Mouse (Mus musculus) heart, adult 9 months (tissue): ENCODE data around the gene Psma5.
"Not testable (repeated sequence)": the region's sequence is repeated elsewhere in the genome, so short reads cannot be mapped to it uniquely, and the experiment has no call there.

ENCODE experiments used
- DNase-seq, 2 experiments: peaks; one replicate each; pipeline ENCODE4 v3.0.0; 2022; ENCODE audit warnings: low spot score in 2 of 2

The Psma5 gene

GRCm38 (mm10) chr3:108256719-108257637, at the start of gene Psma5:
Gene Psma5 (plus strand): TSS chr3:108256926.
- DNase-seq, result peak; percentile 96 to 99

GRCm38 (mm10) chr3:108209001-108209400, 47.7 kb upstream of the Psma5 start:
- no peak for DNase-seq

DNA sequence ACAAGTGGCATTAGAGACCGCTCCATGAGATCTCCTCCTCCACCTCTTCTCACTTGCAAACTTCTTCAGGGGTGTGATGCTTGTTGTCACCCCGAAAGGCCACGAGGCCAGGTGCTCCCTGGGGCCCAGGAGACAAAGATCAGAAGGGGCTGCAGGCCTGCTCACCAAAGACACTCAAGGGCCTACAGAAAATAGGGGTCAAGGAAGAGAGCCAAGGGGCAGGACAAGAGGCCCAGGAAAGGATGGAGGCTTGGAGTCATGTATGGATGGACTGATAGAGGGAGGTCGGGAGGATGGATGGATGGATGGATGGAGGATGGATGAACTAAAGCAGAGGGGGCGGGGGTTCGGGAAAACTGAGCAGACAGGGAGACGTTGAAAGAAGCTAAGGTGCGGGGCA, 47.2 kb upstream of the Psma5 start:
- no peak for DNase-seq

GRCm38 (mm10) chr3:108209946-108210770, 46.6 kb upstream of the Psma5 start:
- DNase-seq, result peak; percentile 94 to 96

- no peak for DNase-seq
Measured at GRCm38 (mm10) chr3:108210771-108211139, 46.0 kb upstream of the Psma5 start, which contains the start of gene Atxn7l2. Gene Atxn7l2 (minus strand): TSS chr3:108210934.

GRCm38 (mm10) chr3:108211845-108212244, 44.9 kb upstream of the Psma5 start:
- no peak for DNase-seq

GRCm38 (mm10) chr3:108212406-108212805, 44.3 kb upstream of the Psma5 start:
- DNase-seq, result no peak

- DNase-seq, result no peak
Measured at GRCm38 (mm10) chr3:108214734-108215133, 42.0 kb upstream of the Psma5 start.

DNA sequence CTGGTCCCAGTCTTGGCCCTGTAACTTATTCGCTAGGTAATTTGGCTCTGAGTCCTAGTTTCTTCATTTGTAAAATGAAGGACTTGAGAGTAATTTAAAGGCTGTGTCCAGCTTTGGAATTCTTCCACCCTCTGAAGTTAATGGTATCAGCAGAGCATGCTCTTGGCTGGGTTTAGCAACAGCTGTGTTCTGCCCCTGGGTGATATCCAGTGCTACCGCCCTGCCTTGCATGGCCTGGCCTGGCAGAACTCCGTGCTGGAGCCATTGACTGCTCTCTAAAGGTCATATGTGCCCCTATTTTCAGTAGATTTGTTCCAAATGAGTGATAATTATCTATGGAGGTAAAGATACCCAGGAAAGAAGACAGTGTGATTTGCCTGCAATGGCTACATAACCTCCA, 36.1 kb upstream of the Psma5 start:
- DNase-seq, result no peak

DNA sequence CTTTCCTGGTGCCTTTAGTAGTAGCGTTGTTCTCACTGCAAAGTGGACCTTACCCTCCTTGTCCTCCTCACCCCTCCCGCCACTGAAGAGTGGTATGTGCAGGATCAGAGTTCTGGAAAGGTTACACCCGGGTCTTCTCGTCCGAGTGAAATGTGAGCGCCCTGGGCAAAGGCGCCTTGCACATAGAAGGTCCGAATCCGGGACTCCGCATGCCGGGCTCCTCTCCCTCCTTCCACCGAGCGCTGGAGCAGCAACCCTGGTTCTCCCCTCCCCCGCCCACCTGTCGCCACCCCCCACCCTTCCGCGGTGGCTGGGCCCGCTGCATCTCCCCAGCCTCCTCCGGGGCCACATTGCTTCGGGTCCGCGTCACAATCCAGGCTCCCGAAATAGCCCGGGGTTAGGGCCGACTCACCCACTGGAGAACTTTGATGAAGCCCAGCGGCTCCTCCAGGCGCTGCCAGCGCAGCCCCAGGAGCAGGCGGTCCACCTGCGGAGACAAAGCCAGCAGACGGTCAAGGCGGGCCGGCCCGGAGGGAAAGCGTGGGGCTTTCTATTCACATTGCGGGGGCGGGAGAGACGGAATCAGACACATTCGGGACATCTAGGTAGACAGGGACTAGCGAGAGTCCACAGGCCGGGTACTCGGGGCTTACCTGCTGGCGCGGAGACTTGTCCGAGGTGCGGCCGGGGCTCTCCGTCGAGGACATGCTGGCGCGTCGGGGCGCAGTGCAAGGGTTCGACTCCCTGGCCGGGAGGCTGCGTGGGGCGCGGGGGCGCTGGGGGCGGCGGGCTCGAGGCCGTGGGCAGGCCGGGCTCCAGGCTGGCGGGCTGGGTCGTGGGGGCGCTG, 30.8 kb upstream of the Psma5 start:
- DNase-seq, result no peak

- no peak for DNase-seq
Measured at GRCm38 (mm10) chr3:108226558-108227350, 30.0 kb upstream of the Psma5 start, which contains the start of gene Sypl2. Gene Sypl2 (minus strand): TSS chr3:108226648.

DNA sequence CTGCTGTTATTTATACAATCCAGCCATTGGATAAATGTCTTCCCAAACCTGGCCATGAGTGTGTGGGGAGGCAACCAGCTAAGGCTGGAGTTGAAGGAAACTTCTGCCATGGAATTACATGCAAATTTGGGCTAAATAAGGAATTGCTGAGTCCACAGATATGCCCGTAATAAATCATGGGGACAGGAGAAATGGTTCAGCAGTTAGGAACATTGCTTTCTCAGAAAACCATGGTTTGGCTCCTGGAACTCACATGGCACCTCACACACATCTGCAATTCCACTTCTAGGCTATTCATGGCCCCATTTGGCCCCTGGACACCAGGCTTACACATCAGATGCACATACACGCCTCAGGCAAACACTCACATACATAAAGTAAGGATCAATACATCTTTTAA, 29.2 kb upstream of the Psma5 start:
- DNase-seq, result no peak

DNA sequence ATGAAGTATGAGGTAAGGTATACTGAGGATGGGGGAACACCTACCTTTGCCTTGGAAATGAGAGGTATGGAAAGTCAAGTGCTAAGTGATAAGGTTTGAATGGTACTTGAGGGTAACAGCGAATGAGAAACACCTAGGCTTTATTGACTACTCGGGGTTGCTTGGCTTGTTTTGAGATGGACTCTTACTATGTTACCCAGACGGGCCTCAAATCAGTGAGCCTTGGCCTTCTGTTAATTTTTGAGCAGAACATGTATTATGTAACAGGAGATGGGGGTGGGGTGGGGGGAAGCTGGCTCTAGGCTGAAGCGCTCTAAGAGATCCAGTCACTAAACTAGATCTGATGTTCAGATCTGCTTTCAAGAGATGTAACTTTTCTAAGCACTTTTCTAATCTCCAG, 25.1 kb upstream of the Psma5 start:
- no peak for DNase-seq

DNA sequence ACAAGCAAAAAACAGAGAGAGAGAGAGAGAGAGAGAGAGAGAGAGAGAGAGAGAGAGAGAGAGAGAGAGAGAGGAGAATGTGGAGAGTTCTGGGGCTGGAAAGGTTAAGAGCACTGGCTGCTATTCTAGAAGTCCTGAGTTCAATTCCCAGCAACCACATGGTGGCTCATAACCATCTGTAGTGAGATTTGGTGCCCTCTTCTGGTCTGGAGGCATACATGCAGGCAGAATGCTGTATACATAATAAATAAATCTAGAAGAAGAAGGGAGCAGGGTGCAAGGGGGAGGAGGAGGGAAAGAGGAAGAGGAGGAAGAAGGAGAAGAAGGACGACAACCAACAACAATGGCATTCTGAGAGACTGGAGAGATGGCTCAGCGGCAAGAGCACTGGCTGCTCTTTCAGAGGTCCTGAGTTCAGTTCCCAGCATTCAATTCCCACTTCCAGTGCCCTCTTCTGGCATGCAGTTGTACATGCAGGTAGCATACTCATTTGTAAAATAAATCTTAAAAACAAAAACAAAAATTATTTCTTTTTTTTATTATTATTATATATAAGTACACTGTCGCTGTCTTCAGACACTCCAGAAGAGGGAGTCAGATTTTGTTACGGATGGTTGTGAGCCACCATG, 19.1 kb upstream of the Psma5 start:
- not testable (repeated sequence) for DNase-seq

- no peak for DNase-seq
Measured at GRCm38 (mm10) chr3:108241243-108241839, 15.4 kb upstream of the Psma5 start.

DNA sequence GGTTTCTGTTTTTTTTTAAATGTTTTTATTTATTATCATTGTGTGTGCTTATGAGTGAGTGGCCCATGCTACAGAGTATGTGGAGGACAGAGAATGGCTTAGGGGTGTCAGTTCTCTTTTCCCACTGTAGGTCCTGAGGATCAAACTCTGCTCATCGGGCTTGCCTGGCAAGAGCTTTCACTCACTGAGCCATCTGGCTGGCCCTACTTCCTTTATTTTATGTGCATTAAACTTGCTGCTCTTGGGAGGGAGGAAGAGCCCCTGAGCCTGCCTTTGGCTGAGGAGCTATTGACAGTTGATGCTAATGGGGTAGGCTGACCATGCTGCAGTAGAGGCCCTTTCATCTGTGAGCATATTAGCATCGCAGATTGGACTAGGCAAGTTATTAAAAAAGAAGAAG, 9.9 kb upstream of the Psma5 start:
- no peak for DNase-seq

DNA sequence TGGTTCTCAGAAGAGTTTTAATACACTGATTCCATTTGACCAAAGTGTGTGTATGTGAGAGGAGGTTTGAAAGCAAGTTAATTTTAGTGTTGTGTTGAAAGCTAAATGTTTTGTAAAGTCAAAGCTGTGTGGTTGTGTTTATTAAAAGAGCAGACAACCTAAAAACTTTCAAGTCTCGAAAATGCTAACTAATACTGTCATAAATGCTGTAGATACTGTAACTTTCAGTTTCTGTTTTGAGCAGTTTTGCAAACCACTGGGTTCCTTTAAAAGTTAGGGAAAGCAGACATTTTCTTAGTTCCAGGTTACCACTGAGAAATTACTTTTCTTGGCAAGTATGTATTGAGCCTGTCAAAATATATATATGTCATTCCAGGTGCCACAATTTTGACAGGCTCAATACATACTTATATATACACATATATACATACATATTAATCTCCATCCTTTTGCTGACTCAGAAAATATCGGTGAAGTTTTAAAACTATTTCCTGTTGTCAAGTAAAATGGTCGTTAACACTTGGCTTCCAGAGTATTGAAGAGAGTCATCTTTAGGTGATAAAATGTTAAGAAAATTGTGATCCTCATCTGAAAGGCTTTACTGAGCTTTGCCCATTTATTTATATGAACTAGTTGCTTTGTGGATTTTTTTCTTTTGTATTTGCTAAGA, 1.2 kb downstream of the Psma5 start:
- no peak for DNase-seq

DNA sequence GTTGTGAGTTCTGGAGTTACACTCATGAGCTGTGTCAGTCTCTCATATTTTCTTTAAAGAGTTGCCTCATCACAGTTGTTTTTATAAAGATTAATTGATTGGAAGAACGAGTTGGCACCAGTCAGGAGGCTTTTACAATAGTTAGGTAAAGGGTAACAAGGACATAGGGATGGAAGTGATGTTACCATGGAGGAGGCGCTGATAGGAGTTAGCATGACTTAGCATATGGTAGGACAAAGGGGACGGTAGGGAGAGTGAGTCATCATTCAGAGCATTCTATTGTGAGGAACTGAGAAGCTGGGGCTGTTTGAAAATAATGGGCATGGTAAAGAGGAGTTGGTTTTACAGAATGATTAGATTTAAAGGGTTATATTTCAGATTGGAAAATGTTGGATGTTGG, 2.6 kb downstream of the Psma5 start:
- no peak for DNase-seq

DNA sequence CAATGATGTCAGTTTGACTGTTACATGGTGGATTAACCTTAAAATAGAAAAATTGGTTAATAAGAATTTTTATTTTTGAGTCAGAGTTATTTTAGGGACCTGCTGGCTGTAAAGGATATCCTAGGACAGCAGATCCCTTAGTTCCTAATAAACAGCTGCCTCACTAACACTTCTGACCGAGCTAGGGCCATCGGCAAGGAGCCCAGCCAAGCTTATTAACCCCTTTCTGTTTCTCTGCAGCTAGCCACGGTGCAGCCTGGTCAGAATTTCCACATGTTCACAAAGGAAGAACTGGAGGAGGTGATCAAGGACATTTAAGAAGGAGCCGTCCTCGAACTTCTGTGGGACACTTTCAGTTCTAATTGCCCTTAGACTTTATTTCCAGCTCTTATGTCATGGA, 22.8 kb downstream of the Psma5 start:
- DNase-seq, result not testable (repeated sequence)
